Mouse (Mus musculus) kidney, adult 2 months (tissue): Measurements from ENCODE around the gene Zfp536.

Experiments used
- CTCF ChIP-seq: fragments of 200-500 bp; conservative IDR thresholded peaks from 2 replicates; pipeline ENCODE4 v1.5.1; 2011; ENCODE audit warnings: low read depth, mild to moderate bottlenecking, control low read depth, low read length, moderate library complexity, mixed read lengths; ENCODE audit not compliant: insufficient read depth, insufficient read length
- POLR2A ChIP-seq: fragments of 200-500 bp; IDR thresholded peaks from one replicate; pipeline ENCODE4 v1.6.1; 2011; ENCODE audit warnings: low read depth, low read length, control low read depth

GRCm38 (mm10) chr7:37695066-37695465, 78.4 kb downstream of the Zfp536 start:
- no peak for TF ChIP-seq CTCF
- TF ChIP-seq POLR2A: no peak
